Mouse (Mus musculus): ENCODE measurements at regions not wholly inside any gene's neighbourhood (a gene's known extent, or its start where the extent isn't known, plus 50 kb on each side); places are given as distances from the start of the nearest gene placed in this dataset.
A peak's percentile ranks its signal among the peaks of the same experiment; 100 is the strongest.

DNA sequence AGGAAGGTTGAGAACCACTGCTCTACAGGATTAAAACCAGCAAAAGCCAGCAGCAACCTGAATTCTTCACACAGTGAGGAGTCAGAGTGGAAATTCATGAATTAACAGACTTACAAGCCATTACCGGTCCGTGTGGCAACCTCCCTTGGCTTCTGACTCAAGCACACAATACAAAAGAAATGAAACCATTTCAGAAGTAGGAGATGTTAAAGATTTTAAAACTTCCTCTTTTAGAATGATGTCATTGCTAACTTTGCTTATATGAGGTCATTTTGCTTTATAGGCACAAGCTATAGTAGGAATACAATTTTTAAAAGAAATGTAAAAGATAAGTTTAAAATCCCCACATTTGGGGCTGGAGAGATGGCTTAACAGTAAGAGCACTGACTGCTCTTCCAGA, 99.1 kb upstream of the Clint1 start:
- no peak for TF ChIP-seq SRF (IDR thresholded peaks at IDR 0.05; ENCODE audit: control insufficient read depth, insufficient read length, low read depth)
- TF ChIP-seq REST (IDR thresholded peaks at IDR 0.05; ENCODE audit: insufficient read depth, insufficient read length) = no peak
- TF ChIP-seq TCF12 (IDR thresholded peaks at IDR 0.05; ENCODE audit: insufficient read depth, poor library complexity, severe bottlenecking) = no peak
- TF ChIP-seq CEBPB (IDR thresholded peaks at IDR 0.05; ENCODE audit: insufficient read depth, poor library complexity, severe bottlenecking) = no peak
- no peak for TF ChIP-seq TCF3 (IDR thresholded peaks at IDR 0.05; ENCODE audit: insufficient read length, low read depth)
- no peak for TF ChIP-seq POLR2A (IDR thresholded peaks at IDR 0.05; ENCODE audit: insufficient read length, low read depth)
- no peak overlapping the region for H3ac ChIP-seq (ENCODE audit: control insufficient read depth, insufficient read length)
- H3K36me3 ChIP-seq (ENCODE audit: control insufficient read depth, insufficient read depth) = no peaks in the 10 kb centered on the region
- H3K4me2 ChIP-seq (ENCODE audit: low read depth) = no peak overlapping the region
- H3K79me2 ChIP-seq (ENCODE audit: control insufficient read depth, insufficient read depth) = no peaks in the 10 kb centered on the region
- no peak overlapping the region for H3K4me3 ChIP-seq
- no peaks in the 10 kb centered on the region for H3K27me3 ChIP-seq (ENCODE audit: control insufficient read depth, insufficient read depth, insufficient read length)

DNA sequence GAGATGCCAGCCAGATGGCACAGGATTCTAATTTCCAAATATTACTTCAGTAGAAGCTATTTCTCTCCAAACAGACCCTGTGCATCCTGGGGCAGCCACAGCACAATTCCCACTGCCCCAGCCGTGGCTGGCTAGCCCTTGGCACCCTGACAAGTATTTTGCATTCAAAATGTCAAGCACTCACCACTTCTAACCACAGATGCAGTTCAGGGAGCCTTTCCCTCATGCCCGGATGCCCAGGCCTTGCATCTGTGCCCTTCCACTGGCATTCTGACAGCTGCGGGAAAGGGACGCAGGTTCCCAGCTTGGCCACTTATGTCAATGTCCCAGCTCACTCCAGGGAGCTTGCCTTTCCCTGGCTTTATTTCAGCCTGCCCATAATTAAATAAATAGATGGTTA, 84.8 kb upstream of the Clint1 start:
- Histone ChIP-seq H3K4me2 (ENCODE audit: low read depth) (no peak overlapping the region), H3K27me3 (ENCODE audit: control insufficient read depth, insufficient read depth, insufficient read length) (no peaks in the 10 kb centered on the region), H3K79me2 (ENCODE audit: control insufficient read depth, insufficient read depth) (no peaks in the 10 kb centered on the region), H3K36me3 (ENCODE audit: control insufficient read depth, insufficient read depth) (no peaks in the 10 kb centered on the region), H3K4me3 (no peak overlapping the region), H3ac (ENCODE audit: control insufficient read depth, insufficient read length) (no peak overlapping the region)
- TF ChIP-seq MYOG (IDR thresholded peaks at IDR 0.05; ENCODE audit: control insufficient read depth in 1 of 3, insufficient read depth in 1 of 3, insufficient read length in 2 of 3, low read depth in 2 of 3) (peak; percentile 8 to 88 (median 52)), CEBPB (IDR thresholded peaks at IDR 0.05; ENCODE audit: insufficient read depth, poor library complexity, severe bottlenecking) (no peak), E2F4 (IDR thresholded peaks at IDR 0.05; ENCODE audit: insufficient read depth) (no peak), MYOD1 (IDR thresholded peaks at IDR 0.05; ENCODE audit: control insufficient read depth in 1 of 3, insufficient read length in 2 of 3, low read depth in 2 of 3) (peak in 2 of 3 experiments; percentile 68 to 75), SRF (IDR thresholded peaks at IDR 0.05; ENCODE audit: control insufficient read depth, insufficient read length, low read depth) (no peak), POLR2AphosphoS2 (IDR thresholded peaks at IDR 0.05; ENCODE audit: insufficient read length, low read depth) (no peak), REST (IDR thresholded peaks at IDR 0.05; ENCODE audit: insufficient read depth, insufficient read length) (no peak), TCF3 (IDR thresholded peaks at IDR 0.05; ENCODE audit: insufficient read length, low read depth) (peak; percentile 1), POLR2A (IDR thresholded peaks at IDR 0.05; ENCODE audit: insufficient read length, low read depth) (no peak), USF1 (IDR thresholded peaks at IDR 0.05; ENCODE audit: low read depth) (no peak), TCF12 (IDR thresholded peaks at IDR 0.05; ENCODE audit: insufficient read depth, poor library complexity, severe bottlenecking) (no peak), MAX (IDR thresholded peaks at IDR 0.05; ENCODE audit: low read depth) (no peak)

DNA sequence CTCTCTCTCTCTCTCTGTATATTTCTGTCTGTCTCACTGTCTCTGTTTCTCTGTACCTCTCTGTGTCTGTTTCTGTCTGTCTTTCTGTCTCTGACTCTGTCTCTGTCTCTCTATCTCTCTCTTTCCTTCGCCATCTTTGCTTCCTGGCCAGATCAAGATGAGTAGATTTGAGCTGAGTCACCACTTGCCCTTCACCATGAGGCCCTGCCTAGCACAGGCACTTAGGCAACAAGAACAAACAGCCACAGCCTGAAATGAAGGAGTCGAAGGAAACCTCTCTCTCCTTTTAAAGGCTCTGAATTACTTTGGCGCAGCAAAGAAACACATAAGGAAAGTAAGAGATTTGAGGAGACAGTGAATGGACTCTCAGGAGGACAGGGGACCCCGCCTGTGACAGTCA, 69.4 kb upstream of the Clint1 start:
- TF ChIP-seq MAX (IDR thresholded peaks at IDR 0.05; ENCODE audit: low read depth) (no peak), SRF (IDR thresholded peaks at IDR 0.05; ENCODE audit: control insufficient read depth, insufficient read length, low read depth) (no peak), POLR2AphosphoS2 (IDR thresholded peaks at IDR 0.05; ENCODE audit: insufficient read length, low read depth) (no peak), MYOG (IDR thresholded peaks at IDR 0.05; ENCODE audit: control insufficient read depth in 1 of 3, insufficient read depth in 1 of 3, insufficient read length in 2 of 3, low read depth in 2 of 3) (no peak), REST (IDR thresholded peaks at IDR 0.05; ENCODE audit: insufficient read depth, insufficient read length) (no peak), TCF12 (IDR thresholded peaks at IDR 0.05; ENCODE audit: insufficient read depth, poor library complexity, severe bottlenecking) (no peak), USF1 (IDR thresholded peaks at IDR 0.05; ENCODE audit: low read depth) (no peak), E2F4 (IDR thresholded peaks at IDR 0.05; ENCODE audit: insufficient read depth) (no peak), MYOD1 (IDR thresholded peaks at IDR 0.05; ENCODE audit: control insufficient read depth in 1 of 3, insufficient read length in 2 of 3, low read depth in 2 of 3) (no peak), POLR2A (IDR thresholded peaks at IDR 0.05; ENCODE audit: insufficient read length, low read depth) (no peak), CEBPB (IDR thresholded peaks at IDR 0.05; ENCODE audit: insufficient read depth, poor library complexity, severe bottlenecking) (no peak), TCF3 (IDR thresholded peaks at IDR 0.05; ENCODE audit: insufficient read length, low read depth) (no peak)
- no peaks in the 10 kb centered on the region for H3K36me3 ChIP-seq (ENCODE audit: control insufficient read depth, insufficient read depth)
- no peaks in the 10 kb centered on the region for H3K79me2 ChIP-seq (ENCODE audit: control insufficient read depth, insufficient read depth)
- H3K27me3 ChIP-seq (ENCODE audit: control insufficient read depth, insufficient read depth, insufficient read length) = no peaks in the 10 kb centered on the region
- H3K4me3 ChIP-seq = no peak overlapping the region
- no peak overlapping the region for H3K4me2 ChIP-seq (ENCODE audit: low read depth)
- H3ac ChIP-seq (ENCODE audit: control insufficient read depth, insufficient read length) = no peak overlapping the region

DNA sequence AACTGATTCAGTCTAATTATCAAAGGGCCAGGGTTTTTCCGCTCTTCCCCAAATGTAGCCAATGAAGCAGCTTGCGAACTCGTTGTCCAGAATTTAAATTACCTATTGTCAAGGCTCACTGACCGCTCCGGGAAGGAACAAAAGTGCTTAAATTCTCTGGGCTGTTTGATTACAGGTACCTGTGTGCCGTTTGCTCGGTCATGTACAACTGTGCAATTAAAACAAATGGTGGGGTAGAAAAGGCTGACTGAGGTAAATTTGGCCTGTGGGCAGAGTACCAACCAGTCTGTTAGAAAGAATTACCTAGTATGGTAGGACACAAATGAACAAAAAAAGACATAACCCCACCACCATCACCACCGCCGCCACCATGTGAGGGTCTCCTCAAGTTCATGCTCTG, 66.0 kb upstream of the Clint1 start:
- no peaks in the 10 kb centered on the region for H3K36me3 ChIP-seq (ENCODE audit: control insufficient read depth, insufficient read depth)
- H3K4me2 ChIP-seq (ENCODE audit: low read depth) = no peak overlapping the region
- H3ac ChIP-seq (ENCODE audit: control insufficient read depth, insufficient read length) = no peak overlapping the region
- TF ChIP-seq USF1 (IDR thresholded peaks at IDR 0.05; ENCODE audit: low read depth) (no peak), REST (IDR thresholded peaks at IDR 0.05; ENCODE audit: insufficient read depth, insufficient read length) (no peak), CEBPB (IDR thresholded peaks at IDR 0.05; ENCODE audit: insufficient read depth, poor library complexity, severe bottlenecking) (no peak), SRF (IDR thresholded peaks at IDR 0.05; ENCODE audit: control insufficient read depth, insufficient read length, low read depth) (no peak), TCF12 (IDR thresholded peaks at IDR 0.05; ENCODE audit: insufficient read depth, poor library complexity, severe bottlenecking) (no peak), MYOG (IDR thresholded peaks at IDR 0.05; ENCODE audit: control insufficient read depth in 1 of 3, insufficient read depth in 1 of 3, insufficient read length in 2 of 3, low read depth in 2 of 3) (no peak), TCF3 (IDR thresholded peaks at IDR 0.05; ENCODE audit: insufficient read length, low read depth) (no peak), POLR2A (IDR thresholded peaks at IDR 0.05; ENCODE audit: insufficient read length, low read depth) (no peak), POLR2AphosphoS2 (IDR thresholded peaks at IDR 0.05; ENCODE audit: insufficient read length, low read depth) (no peak), MAX (IDR thresholded peaks at IDR 0.05; ENCODE audit: low read depth) (no peak), MYOD1 (IDR thresholded peaks at IDR 0.05; ENCODE audit: control insufficient read depth in 1 of 3, insufficient read length in 2 of 3, low read depth in 2 of 3) (no peak), E2F4 (IDR thresholded peaks at IDR 0.05; ENCODE audit: insufficient read depth) (no peak)
- H3K4me3 ChIP-seq = no peak overlapping the region
- H3K27me3 ChIP-seq (ENCODE audit: control insufficient read depth, insufficient read depth, insufficient read length) = peaks cover 2% of the 10 kb centered on the region
- no peaks in the 10 kb centered on the region for H3K79me2 ChIP-seq (ENCODE audit: control insufficient read depth, insufficient read depth)

DNA sequence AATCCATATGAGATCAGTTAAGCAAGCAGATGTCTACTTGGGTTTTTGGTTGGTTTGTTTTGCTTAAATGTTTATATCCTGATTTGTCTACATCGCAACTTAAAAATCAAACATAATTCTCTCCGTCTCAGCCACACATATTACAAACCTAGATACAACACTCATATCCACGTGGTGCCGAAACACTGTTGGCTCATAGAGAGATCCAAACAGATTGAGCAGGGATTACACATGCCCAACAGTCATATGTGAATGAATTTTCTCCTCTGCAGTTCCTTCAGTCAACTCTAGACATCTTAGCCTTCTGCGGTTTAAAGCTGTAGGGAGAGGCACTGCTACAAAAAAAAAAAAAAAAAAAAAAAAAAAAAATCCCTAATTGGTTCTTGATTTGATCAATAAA, 64.4 kb upstream of the Clint1 start:
- Histone ChIP-seq H3K4me3 (no peak overlapping the region), H3ac (ENCODE audit: control insufficient read depth, insufficient read length) (no peak overlapping the region), H3K27me3 (ENCODE audit: control insufficient read depth, insufficient read depth, insufficient read length) (peaks cover 5% of the 10 kb centered on the region), H3K79me2 (ENCODE audit: control insufficient read depth, insufficient read depth) (no peaks in the 10 kb centered on the region), H3K36me3 (ENCODE audit: control insufficient read depth, insufficient read depth) (no peaks in the 10 kb centered on the region), H3K4me2 (ENCODE audit: low read depth) (no peak overlapping the region)
- TF ChIP-seq POLR2A (IDR thresholded peaks at IDR 0.05; ENCODE audit: insufficient read length, low read depth) (no peak), MYOG (IDR thresholded peaks at IDR 0.05; ENCODE audit: control insufficient read depth in 1 of 3, insufficient read depth in 1 of 3, insufficient read length in 2 of 3, low read depth in 2 of 3) (no peak), USF1 (IDR thresholded peaks at IDR 0.05; ENCODE audit: low read depth) (no peak), MAX (IDR thresholded peaks at IDR 0.05; ENCODE audit: low read depth) (no peak), E2F4 (IDR thresholded peaks at IDR 0.05; ENCODE audit: insufficient read depth) (no peak), POLR2AphosphoS2 (IDR thresholded peaks at IDR 0.05; ENCODE audit: insufficient read length, low read depth) (no peak), REST (IDR thresholded peaks at IDR 0.05; ENCODE audit: insufficient read depth, insufficient read length) (no peak), CEBPB (IDR thresholded peaks at IDR 0.05; ENCODE audit: insufficient read depth, poor library complexity, severe bottlenecking) (no peak), SRF (IDR thresholded peaks at IDR 0.05; ENCODE audit: control insufficient read depth, insufficient read length, low read depth) (no peak), TCF12 (IDR thresholded peaks at IDR 0.05; ENCODE audit: insufficient read depth, poor library complexity, severe bottlenecking) (no peak), TCF3 (IDR thresholded peaks at IDR 0.05; ENCODE audit: insufficient read length, low read depth) (no peak), MYOD1 (IDR thresholded peaks at IDR 0.05; ENCODE audit: control insufficient read depth in 1 of 3, insufficient read length in 2 of 3, low read depth in 2 of 3) (no peak)
